Mouse (Mus musculus): Measurements from ENCODE around the gene Prkx.

DNA sequence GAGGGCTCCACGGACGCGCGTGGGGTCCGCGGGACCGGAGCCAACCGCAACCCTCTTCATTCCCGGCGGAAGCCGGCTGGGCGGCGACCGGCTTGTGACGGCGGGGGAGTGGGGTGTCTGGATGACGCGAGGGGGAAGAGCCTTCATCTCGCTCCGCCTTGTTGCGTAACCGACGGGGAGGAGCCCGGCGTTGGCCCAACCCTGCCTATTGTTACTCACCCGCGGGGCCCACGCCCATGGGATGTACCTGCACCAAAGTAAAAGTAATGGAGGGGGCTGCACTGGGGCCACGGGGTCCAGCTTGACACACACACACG is 262 bp downstream of the Prkx start:
- TF ChIP-seq EP300 (IDR thresholded peaks at IDR 0.05; ENCODE audit: low read depth) (no peak), CTCF (IDR thresholded peaks at IDR 0.05; ENCODE audit: low read depth) (no peak)

All from liver, postnatal 0 days (tissue).